Mouse (Mus musculus) olfactory bulb, adult 2 months (tissue): Measurements from ENCODE around the gene Abhd16a. TPM values are rescaled to one million over a fixed set of nuclear protein-coding genes. Genes with fewer than 3 reads are reported as not detected.

Source experiments
- H3K27ac ChIP-seq: fragments of 200-500 bp; 2 replicates; pipeline ENCODE4 v1.5.1; 2012; ENCODE audit warnings: low read depth, low read length; ENCODE audit not compliant: insufficient read depth
- H3K4me1 ChIP-seq: fragments of 200-500 bp; 2 replicates; pipeline ENCODE4 v1.6.1; 2012; ENCODE audit warnings: low read length; ENCODE audit not compliant: control insufficient read depth, insufficient read depth
- H3K4me3 ChIP-seq: fragments of 200-500 bp; 2 replicates; pipeline ENCODE4 v1.5.1; 2012; ENCODE audit warnings: mild to moderate bottlenecking, low read depth, low read length, moderate library complexity; ENCODE audit not compliant: insufficient read depth
- CTCF ChIP-seq: fragments of 200-500 bp; IDR thresholded peaks from 2 replicates; pipeline ENCODE4 v1.5.1; 2012; ENCODE audit warnings: low read depth, mild to moderate bottlenecking, low read length, moderate library complexity; ENCODE audit not compliant: insufficient read depth
- POLR2A ChIP-seq: fragments of 200-500 bp; IDR thresholded peaks from 2 replicates; pipeline ENCODE4 v1.6.1; 2012; ENCODE audit warnings: mild to moderate bottlenecking, low read depth, low read length, moderate library complexity; ENCODE audit not compliant: insufficient read depth
- whole genome bisulfite sequencing: fragments of 180-500 bp; shearing (Covaris S2); methylation state at CpG from one replicate; pipeline ENCODE4 v1.1.7; 2018; 5-methylcytosine and 5-hydroxymethylcytosine counted together
- polyA plus RNA-seq: library from polyadenylated mRNA; stranded (reverse); fragments of >200 nt; gene quantifications from 2 replicates; pipeline ENCODE4 v1.2.4, GENCODE M21; 2012; ENCODE audit warnings: low replicate concordance; ENCODE audit not compliant: missing spikeins, insufficient read depth, insufficient read length

Gene Abhd16a
- polyA plus RNA-seq, 1 experiment, result not detected

DNA sequence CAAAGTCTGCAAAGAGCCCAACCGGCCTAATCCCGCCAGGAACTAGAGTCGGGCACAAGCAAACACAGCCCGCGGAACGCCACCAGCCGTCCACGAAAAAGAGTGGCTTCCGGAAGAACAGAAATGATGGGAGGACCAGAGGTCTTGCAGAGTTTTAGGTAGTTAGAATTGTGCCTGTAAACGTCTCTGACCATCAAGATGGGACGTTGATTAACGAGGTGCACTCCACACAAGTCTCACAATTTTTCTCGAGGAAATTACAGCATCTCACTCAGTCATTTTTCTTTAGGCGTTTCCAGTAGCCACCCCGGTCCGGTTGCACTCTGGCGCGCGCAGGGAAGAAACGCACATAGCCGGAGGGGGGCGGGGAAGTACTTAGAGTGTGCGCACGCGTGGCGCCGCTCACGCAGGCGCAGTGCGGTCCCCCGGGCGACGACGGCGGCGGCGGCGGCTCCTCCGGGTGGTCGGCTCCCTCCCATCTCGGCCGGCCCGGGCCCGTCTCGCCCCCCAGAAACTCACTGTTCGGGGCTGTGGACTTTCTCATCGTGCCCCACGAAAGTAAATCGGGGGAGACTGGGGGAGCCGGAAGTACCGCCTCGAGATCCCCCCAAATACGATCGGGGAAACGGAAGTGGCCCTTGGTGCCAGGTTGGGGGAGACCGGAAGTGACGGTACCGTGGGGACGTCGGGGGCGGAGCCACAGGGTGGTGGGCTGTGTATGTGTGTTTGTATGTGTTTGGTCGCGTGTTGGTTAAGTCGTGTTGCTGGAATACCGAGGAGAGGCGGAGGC is 45.9 kb downstream of the Abhd16a start, which contains the start of gene Bag6:
Gene Bag6 (plus strand): TSS at position 378 of the 790 bp plus-strand sequence.
- TF ChIP-seq CTCF (no peak), POLR2A (peak; percentile 39; the same call in 1 of the 2 replicates)
- H3K27ac ChIP-seq, result peak within 1 kb of the TSS; percentile 83
- H3K4me3 ChIP-seq, result peak within 1 kb of the TSS; percentile 81
- WGBS, result under 1% methylated on average over 66 of the region's 66 CpGs
- peaks cover 2% of the 10 kb centered on the region for H3K4me1 ChIP-seq

DNA sequence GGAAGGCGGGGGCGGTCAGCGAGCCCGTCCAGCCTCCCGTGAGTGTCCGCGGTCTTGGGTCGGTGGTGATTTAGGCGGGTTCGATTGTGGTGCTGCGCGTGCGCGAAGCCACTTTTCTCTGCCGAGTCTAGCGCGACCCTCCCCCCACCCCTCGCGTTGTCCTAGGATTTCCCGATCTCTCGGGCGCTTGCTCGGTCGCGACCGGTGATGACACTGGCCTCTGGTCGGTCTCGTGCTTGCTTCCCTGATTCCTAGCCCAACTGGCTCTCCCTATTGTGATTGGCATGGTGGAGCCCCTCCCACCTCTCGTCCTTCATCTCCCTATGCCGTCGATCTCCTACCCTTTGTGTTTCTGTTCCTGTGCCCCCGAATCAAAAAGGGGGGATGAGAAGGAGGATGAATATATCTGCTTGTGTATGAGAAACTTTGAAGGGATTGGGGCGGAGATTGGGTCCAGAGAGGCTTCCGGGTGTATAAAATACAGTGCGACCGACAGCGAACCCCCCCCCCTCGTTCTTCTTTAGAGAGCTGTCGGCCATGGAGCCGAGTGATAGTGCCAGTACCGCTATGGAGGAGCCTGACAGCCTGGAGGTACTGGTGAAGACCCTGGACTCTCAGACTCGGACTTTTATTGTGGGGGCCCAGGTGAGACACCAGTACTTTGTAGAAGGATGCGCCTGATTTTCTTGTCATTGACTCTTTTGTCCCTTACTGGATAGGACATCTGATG is 46.7 kb downstream of the Abhd16a start:
- H3K4me3 ChIP-seq, result peak overlapping the region; percentile 81
- no peak for TF ChIP-seq CTCF
- no peak for TF ChIP-seq POLR2A
- peak overlapping the region; percentile 83 for H3K27ac ChIP-seq
- under 1% methylated on average over 43 of the region's 43 CpGs for WGBS
- H3K4me1 ChIP-seq, result peaks cover 2% of the 10 kb centered on the region

DNA sequence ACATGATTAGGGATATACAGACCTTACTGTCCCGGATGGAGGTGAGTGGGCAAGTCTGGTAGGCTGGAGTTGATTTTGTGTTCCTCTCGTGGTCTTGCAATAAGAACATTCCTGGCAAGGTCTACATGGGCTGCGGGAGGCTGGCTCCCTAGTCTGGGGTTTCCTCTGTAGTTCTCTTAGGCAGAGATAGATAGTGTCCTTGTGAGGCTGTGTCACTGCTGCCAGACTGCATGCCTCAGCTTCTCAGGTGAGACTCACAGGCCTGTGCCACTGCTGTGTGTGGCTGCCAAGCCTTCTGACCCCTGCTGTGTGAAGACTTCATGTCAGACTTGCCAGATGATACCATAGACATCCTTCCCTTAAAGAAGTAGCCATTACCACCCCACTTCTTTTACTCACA is 50.2 kb downstream of the Abhd16a start:
- WGBS, result 94% methylated on average over 3 of the region's 3 CpGs
- no peak for TF ChIP-seq CTCF
- TF ChIP-seq POLR2A, result no peak
- H3K4me1 ChIP-seq, result peaks cover 2% of the 10 kb centered on the region
- H3K27ac ChIP-seq, result no peak overlapping the region
- H3K4me3 ChIP-seq, result no peak overlapping the region

DNA sequence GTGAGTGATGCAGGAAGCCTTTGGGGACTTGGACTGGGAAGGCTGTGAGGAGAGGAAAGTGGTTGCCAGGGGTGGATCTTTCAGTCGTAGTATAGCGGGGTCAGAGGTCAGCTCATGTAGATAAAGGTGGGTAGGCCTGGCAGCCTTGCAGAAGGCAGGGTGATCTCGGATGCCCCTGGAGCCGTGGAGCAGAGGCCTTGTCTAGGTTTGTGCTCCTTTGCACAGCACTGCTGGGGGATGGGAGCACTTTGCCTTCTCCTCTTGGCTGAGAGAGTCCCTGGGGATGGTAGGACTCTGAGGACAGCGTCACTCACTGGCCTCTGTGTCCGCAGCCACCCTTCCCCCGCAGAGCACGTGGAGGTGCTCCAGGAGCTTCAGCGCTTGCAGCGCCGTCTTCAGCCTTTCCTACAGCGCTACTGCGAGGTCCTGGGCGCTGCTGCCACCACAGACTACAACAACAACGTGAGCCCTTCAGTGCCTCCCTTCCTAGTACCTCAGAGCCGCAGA is 51.5 kb downstream of the Abhd16a start:
- 80% methylated on average over 16 of the region's 16 CpGs for WGBS
- TF ChIP-seq CTCF, result no peak
- no peak for TF ChIP-seq POLR2A
- Histone ChIP-seq H3K4me1 (peaks cover 2% of the 10 kb centered on the region), H3K27ac (no peak overlapping the region), H3K4me3 (no peak overlapping the region)

DNA sequence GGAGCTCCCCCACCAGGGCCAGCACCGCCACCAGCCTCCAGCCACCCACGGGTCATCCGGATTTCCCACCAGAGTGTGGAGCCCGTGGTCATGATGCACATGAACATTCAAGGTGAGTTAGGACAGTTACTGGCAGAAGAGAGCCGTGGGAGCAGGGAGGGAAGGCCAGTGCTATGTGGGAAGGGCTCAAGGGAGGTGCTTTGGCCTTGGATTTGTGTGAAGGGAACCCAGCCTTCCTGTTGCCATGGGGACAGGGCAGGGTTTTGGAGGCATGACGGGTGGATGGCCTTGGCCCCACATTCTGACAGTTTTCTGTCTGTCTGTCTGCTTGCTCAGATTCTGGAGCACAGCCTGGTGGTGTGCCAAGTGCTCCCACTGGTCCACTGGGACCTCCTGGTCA is 52.9 kb downstream of the Abhd16a start:
- H3K4me3 ChIP-seq, result no peak overlapping the region
- WGBS, result 84% methylated on average over 6 of the region's 6 CpGs
- H3K4me1 ChIP-seq, result peaks cover 2% of the 10 kb centered on the region
- TF ChIP-seq POLR2A (no peak), CTCF (no peak)
- H3K27ac ChIP-seq, result no peak overlapping the region

DNA sequence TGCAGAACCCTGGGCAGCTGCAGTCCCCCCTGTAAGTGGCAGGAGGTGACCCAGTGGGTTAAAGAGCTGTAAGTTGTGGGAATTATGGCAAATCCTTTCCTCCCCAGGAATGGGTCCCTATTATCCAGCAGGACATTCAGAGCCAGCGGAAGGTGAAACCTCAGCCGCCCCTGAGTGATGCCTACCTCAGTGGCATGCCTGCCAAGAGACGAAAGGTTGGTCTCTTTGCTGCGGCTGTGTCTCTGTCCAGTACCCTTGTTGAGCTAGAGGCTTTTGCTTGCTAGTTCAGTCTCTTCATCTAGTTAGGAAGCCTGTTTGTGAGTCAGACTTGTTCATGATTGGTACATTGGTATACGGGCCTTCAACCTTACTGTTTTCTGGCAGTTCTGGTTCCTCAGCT is 57.1 kb downstream of the Abhd16a start:
- WGBS, result 73% methylated on average over 5 of the region's 5 CpGs
- TF ChIP-seq POLR2A (no peak), CTCF (no peak)
- Histone ChIP-seq H3K4me3 (no peak overlapping the region), H3K27ac (no peak overlapping the region), H3K4me1 (no peaks in the 10 kb centered on the region)

DNA sequence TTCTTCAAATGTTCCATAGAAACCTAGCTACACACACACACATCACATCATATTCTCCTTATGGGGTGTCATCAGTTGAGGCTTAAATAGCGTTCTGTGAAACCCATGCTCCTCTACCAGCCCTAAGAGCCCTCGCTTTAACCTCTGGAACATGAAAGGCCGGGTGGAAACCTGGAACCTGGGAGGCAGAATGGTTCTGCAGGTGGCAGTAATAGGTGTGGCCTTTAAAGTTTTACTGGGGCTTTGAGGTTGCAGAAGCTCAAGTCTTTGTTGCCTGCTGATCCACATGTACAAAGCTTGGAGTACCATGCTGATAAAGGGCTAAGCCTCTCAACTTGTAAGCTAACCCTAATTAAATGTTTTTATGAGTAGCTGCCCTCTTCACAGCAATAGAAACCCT is 58.3 kb downstream of the Abhd16a start:
- 54% methylated on average over 3 of the region's 3 CpGs for WGBS

DNA sequence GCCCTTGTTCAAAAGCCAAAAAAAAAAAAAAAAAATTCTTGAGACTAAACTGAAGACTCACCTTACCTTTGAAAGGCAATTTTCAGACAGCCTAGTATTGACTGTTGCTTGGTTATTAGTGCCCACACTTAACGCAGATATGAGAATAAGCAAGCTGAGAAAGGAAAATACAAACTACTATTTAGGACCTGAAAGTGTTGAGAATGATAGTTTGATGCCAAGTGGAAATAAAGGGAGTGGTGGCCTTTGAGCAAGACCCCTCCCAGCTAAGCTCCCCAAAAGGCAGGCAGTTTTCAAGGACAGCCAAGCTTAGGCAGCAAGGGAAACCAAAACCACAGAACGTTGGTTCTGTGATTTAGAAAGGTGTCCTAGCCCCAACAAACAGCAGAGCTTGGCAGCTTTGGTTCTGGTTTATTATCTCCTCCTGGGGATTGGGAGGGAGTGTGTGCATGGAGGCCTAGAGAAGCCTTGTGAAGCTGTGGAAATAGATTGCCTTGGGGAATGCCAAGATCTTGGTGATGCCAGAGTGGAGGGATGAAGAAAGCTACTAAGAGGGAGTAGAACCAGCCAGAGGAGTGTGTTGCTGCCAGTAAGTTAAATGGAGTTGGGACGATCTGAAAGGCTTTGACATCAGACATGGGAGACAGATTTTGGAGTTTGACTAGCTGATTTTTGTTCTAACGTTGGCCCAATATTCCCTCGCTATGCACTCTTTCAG is 59.0 kb downstream of the Abhd16a start:
- no peaks in the 10 kb centered on the region for H3K4me1 ChIP-seq
- TF ChIP-seq CTCF (no peak), POLR2A (no peak)
- WGBS, result 42% methylated on average over 5 of the region's 5 CpGs
- H3K4me3 ChIP-seq, result no peak overlapping the region
- H3K27ac ChIP-seq, result no peak overlapping the region

More for the DNA sequence above, 58.3 kb downstream of the Abhd16a start:
- Histone ChIP-seq H3K4me3 (no peak overlapping the region), H3K27ac (no peak overlapping the region), H3K4me1 (no peaks in the 10 kb centered on the region)
- TF ChIP-seq POLR2A, result no peak
- TF ChIP-seq CTCF, result no peak

DNA sequence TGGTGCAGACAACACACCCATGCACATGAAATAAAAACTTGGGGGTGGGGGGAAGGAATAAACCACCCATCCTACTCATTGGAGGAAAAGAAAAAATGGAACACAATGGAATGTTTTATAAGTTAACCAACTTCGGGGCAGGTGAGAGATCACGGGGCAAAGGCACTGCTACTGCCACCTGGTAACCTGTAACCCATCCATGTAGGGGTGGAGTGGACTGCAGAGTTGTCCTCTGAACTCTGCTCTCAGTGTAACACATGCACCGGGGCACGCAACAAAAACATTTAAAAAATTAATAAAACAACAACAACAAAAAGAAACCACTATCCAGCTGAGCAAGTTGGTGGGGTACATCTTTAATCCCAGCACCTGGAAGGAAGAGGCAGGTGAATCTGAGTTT is 63.1 kb downstream of the Abhd16a start:
- Histone ChIP-seq H3K4me3 (no peak overlapping the region), H3K27ac (no peak overlapping the region), H3K4me1 (no peaks in the 10 kb centered on the region)
- WGBS, result 89% methylated on average over 4 of the region's 4 CpGs
- TF ChIP-seq CTCF (no peak), POLR2A (no peak)

Other genes with a start within 250 kb of the Abhd16a start
- gene Skiv2l, start 239.1 kb upstream of the Abhd16a start, polyA plus RNA-seq, result not detected in 2 replicates
- not detected in 2 replicates for gene Nelfe, start 238.9 kb upstream of the Abhd16a start, polyA plus RNA-seq
- not detected in 2 replicates for gene Cfb, start 226.7 kb upstream of the Abhd16a start, polyA plus RNA-seq
- gene Zbtb12, start 209.8 kb upstream of the Abhd16a start, polyA plus RNA-seq, result not detected in 2 replicates
- gene Gm20547, start 207.2 kb upstream of the Abhd16a start, polyA plus RNA-seq, result not detected in 2 replicates
- gene C2, start 191.0 kb upstream of the Abhd16a start, polyA plus RNA-seq, result not detected in 2 replicates
- 130 TPM in 1 of 2 replicates, not detected in the other for gene Ehmt2, start 190.8 kb upstream of the Abhd16a start, polyA plus RNA-seq
- gene Slc44a4, start 174.8 kb upstream of the Abhd16a start, polyA plus RNA-seq, result not detected in 2 replicates
- gene Neu1, start 158.0 kb upstream of the Abhd16a start, polyA plus RNA-seq, result not detected in 2 replicates
- not detected in 2 replicates for gene Hspa1b, start 130.0 kb upstream of the Abhd16a start, polyA plus RNA-seq
- not detected in 2 replicates for gene Gm20481, start 119.4 kb upstream of the Abhd16a start, polyA plus RNA-seq
- gene Hspa1a, start 117.1 kb upstream of the Abhd16a start, polyA plus RNA-seq, result not detected in 2 replicates
- gene Hspa1l, start 116.6 kb upstream of the Abhd16a start, polyA plus RNA-seq, result not detected in 2 replicates
- gene Lsm2, start 107.4 kb upstream of the Abhd16a start, polyA plus RNA-seq, result not detected in 2 replicates
- not detected in 2 replicates for gene Vars, start 88.3 kb upstream of the Abhd16a start, polyA plus RNA-seq
- gene Vwa7, start 72.7 kb upstream of the Abhd16a start, polyA plus RNA-seq, result not detected in 2 replicates
- not detected in 2 replicates for gene Sapcd1, start 61.2 kb upstream of the Abhd16a start, polyA plus RNA-seq
- not detected in 2 replicates for gene Msh5, start 42.5 kb upstream of the Abhd16a start, polyA plus RNA-seq
- gene Clic1, start 39.3 kb upstream of the Abhd16a start, polyA plus RNA-seq, result not detected in 2 replicates
- not detected in 2 replicates for gene Ddah2, start 30.2 kb upstream of the Abhd16a start, polyA plus RNA-seq
- not detected in 2 replicates for gene Ly6g6c, start 23.9 kb upstream of the Abhd16a start, polyA plus RNA-seq
- not detected in 2 replicates for gene Mpig6b, start 23.1 kb upstream of the Abhd16a start, polyA plus RNA-seq
- not detected in 2 replicates for gene Ly6g6e, start 12.4 kb upstream of the Abhd16a start, polyA plus RNA-seq
- not detected in 2 replicates for gene Ly6g6d, start 11.2 kb upstream of the Abhd16a start, polyA plus RNA-seq
- not detected in 2 replicates for gene Ly6g6f, start 3.7 kb upstream of the Abhd16a start, polyA plus RNA-seq
- gene Ly6g5c, start 19.0 kb downstream of the Abhd16a start, polyA plus RNA-seq, result not detected in 2 replicates
- not detected in 2 replicates for gene Ly6g5b, start 26.2 kb downstream of the Abhd16a start, polyA plus RNA-seq
- not detected in 2 replicates for gene Gpank1, start 32.2 kb downstream of the Abhd16a start, polyA plus RNA-seq
- not detected in 2 replicates for gene Csnk2b, start 32.8 kb downstream of the Abhd16a start, polyA plus RNA-seq
- gene D17H6S53E, start 37.1 kb downstream of the Abhd16a start, polyA plus RNA-seq, result not detected in 2 replicates
- gene Apom, start 42.8 kb downstream of the Abhd16a start, polyA plus RNA-seq, result not detected in 2 replicates
- gene Bag6, start 45.9 kb downstream of the Abhd16a start, polyA plus RNA-seq, result 684 TPM in 1 of 2 replicates, not detected in the other
- gene Prrc2a, start 75.6 kb downstream of the Abhd16a start, polyA plus RNA-seq, result 146 and 391 TPM in 2 replicates
- not detected in 2 replicates for gene Aif1, start 86.8 kb downstream of the Abhd16a start, polyA plus RNA-seq
- not detected in 2 replicates for gene Lst1, start 99.2 kb downstream of the Abhd16a start, polyA plus RNA-seq
- gene Ltb, start 105.2 kb downstream of the Abhd16a start, polyA plus RNA-seq, result not detected in 2 replicates
- not detected in 2 replicates for gene Tnf, start 112.7 kb downstream of the Abhd16a start, polyA plus RNA-seq
- not detected in 2 replicates for gene Lta, start 116.1 kb downstream of the Abhd16a start, polyA plus RNA-seq
- not detected in 2 replicates for gene Gm16181, start 131.6 kb downstream of the Abhd16a start, polyA plus RNA-seq
- not detected in 2 replicates for gene Atp6v1g2, start 144.4 kb downstream of the Abhd16a start, polyA plus RNA-seq
- gene Nfkbil1, start 146.5 kb downstream of the Abhd16a start, polyA plus RNA-seq, result not detected in 2 replicates
- gene Ddx39b, start 152.5 kb downstream of the Abhd16a start, polyA plus RNA-seq, result 290 and 359 TPM in 2 replicates
- gene H2-D1, start 173.5 kb downstream of the Abhd16a start, polyA plus RNA-seq, result 345 and 592 TPM in 2 replicates
- gene H2-Q1, start 231.1 kb downstream of the Abhd16a start, polyA plus RNA-seq, result not detected in 2 replicates